Mouse (Mus musculus) bone marrow macrophage, adult 2 months (primary cell): ENCODE data around the gene Slc6a18. TPM values are rescaled to one million over a fixed set of nuclear protein-coding genes. Genes with fewer than 3 reads are reported as not detected.

ENCODE experiments used
- H3K27ac ChIP-seq: 2 replicates; pipeline ENCODE4 v1.5.1; 2012; ENCODE audit warnings: low read depth, low read length; ENCODE audit not compliant: insufficient read depth
- H3K4me1 ChIP-seq: 2 replicates; pipeline ENCODE4 v1.6.1; 2012; ENCODE audit warnings: low read length; ENCODE audit not compliant: control insufficient read depth, insufficient read depth
- H3K4me3 ChIP-seq: 2 replicates; pipeline ENCODE4 v1.5.1; 2012; ENCODE audit warnings: mild to moderate bottlenecking, low read length, moderate library complexity; ENCODE audit not compliant: insufficient read depth
- CTCF ChIP-seq: IDR thresholded peaks from 2 replicates; pipeline ENCODE4 v1.5.1; 2012; ENCODE audit warnings: low read depth, mild to moderate bottlenecking, low read length, moderate library complexity
- POLR2A ChIP-seq: IDR thresholded peaks from 2 replicates; pipeline ENCODE4 v1.6.1; 2012; ENCODE audit warnings: mild to moderate bottlenecking, low read depth, low read length, borderline replicate concordance
- polyA plus RNA-seq: library from polyadenylated mRNA; stranded (reverse); fragments of >200 nt; gene quantifications from 2 replicates; pipeline ENCODE4 v1.2.4, GENCODE M21; 2012; ENCODE audit not compliant: missing spikeins, insufficient read depth, insufficient read length

The Slc6a18 gene
- polyA plus RNA-seq, 1 experiment, result not detected

DNA sequence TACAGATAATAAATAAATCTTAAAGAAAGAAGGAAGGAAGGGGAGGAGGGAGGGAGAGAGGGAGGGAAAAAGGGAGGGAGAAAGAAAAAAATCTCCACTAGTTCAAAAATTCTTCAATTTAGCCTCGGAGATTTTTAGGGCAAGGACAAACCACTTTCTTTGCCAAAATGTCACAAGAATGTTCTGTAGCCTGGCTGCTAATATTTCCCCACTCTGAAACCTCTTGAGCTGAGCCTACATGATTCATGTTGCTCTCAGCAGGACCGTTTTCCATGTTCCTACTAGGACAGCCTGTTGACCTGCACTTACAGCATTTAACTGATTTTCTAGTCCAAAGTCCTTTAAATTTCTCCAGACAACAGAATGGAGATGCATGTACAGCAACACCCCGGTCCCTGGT, 22.8 kb downstream of the Slc6a18 start:
- no peak overlapping the region for H3K4me3 ChIP-seq
- H3K4me1 ChIP-seq, result no peaks in the 10 kb centered on the region
- H3K27ac ChIP-seq, result no peak overlapping the region
- TF ChIP-seq POLR2A, result no peak
- TF ChIP-seq CTCF, result no peak

- Histone ChIP-seq H3K4me3 (no peak overlapping the region), H3K27ac (no peak overlapping the region), H3K4me1 (no peaks in the 10 kb centered on the region)
- no peak for TF ChIP-seq POLR2A
- no peak for TF ChIP-seq CTCF
Measured at GRCm38 (mm10) chr13:73653266-73653665, 24.6 kb downstream of the Slc6a18 start.

DNA sequence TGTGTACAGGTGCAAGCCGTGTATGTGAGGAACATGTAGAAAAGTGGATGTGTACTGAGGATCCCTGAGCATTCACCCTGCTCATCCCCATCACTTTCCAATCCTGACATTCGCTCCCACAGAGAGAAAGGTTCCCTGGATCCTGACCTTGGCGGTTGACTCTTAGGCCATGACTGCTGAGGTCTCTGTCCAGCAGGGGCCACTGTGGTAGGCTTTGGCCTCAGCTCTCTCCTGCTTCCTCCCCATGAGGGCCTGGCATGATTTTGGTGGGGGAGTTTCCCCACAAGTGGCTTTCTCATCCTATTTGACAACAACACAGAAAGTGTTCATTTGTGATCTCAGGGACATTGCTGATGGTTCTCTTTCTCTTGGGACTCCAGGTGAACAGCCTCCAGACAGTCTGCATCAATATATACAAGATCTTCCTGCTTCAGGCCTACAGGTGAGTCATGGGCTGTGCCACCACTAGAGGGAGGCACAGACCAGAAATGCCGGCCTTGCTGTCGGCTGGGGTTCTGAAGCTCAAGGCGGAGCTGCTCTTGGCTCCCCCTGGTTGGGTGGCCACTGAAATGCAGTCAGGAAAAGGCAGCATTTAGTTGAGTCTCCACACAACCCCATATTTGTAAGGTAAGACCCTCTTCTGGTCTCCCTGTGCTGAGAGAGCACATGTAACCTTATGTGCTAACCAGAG, 31.3 kb downstream of the Slc6a18 start:
- TF ChIP-seq CTCF (peak; percentile 44), POLR2A (no peak)
- Histone ChIP-seq H3K4me1 (no peaks in the 10 kb centered on the region), H3K4me3 (no peak overlapping the region), H3K27ac (no peak overlapping the region)

DNA sequence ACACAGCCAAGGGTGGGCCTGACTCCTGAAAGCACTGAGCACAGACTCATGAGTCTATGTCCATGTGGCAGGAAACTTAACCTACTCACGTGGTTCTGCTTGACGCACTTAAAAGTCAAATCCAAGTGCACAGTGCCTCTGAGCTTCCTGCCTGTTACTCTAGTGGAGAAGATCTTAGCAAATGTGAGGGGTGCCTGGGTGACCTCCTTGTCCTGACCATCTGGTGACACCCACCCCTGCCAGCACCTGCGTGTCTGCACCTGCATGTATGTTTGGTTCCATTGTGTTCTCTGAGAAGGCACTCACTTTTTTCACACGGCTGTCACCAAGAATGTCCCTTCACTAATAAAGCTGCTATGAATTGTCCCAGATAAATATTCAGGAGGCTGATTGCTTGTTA, 36.5 kb downstream of the Slc6a18 start:
- no peak for TF ChIP-seq POLR2A
- TF ChIP-seq CTCF, result no peak
- no peak overlapping the region for H3K27ac ChIP-seq
- H3K4me3 ChIP-seq, result no peak overlapping the region
- H3K4me1 ChIP-seq, result no peaks in the 10 kb centered on the region

DNA sequence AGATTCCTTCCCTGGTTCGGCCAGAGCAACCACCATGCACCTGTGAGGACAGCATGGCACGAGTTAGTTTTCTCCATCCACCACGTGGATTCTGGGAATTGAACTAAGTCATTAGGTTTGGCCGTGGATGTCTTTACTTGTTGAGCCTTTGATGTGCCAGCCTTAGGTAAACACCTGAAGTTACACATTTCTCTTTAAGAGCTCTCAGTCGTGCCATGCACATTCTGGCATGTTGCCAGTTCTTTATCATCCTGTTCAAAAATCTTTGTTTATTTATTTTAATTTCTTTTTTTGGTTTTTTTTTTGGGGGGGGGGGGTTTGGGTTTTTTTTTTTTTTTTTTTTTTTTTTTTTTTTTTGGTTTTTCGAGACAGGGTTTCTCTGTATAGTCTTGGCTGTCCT, 40.0 kb downstream of the Slc6a18 start:
- TF ChIP-seq CTCF (no peak), POLR2A (no peak)
- no peak overlapping the region for H3K4me3 ChIP-seq
- no peak overlapping the region for H3K27ac ChIP-seq
- no peaks in the 10 kb centered on the region for H3K4me1 ChIP-seq

DNA sequence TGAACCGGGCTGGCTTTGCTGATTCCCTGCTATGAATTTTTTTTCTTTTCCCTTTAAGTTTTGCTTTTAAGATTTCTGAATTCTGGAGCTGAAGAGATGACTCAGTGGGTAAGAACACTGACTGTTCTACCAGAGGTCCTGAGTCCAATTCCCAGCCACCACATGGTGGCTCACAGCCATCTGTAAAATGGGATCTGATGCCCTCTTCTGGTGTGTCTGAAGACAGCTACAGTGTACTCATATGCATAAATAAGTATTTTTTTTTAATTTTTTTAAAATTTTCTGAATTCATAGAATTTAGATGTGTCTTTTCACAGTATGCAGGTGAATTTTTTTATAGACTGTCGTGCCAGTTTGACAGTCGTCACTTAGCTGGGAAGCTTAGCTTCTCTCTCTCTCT, 46.0 kb downstream of the Slc6a18 start:
- Histone ChIP-seq H3K4me3 (no peak overlapping the region), H3K27ac (no peak overlapping the region), H3K4me1 (no peaks in the 10 kb centered on the region)
- TF ChIP-seq CTCF (no peak), POLR2A (no peak)

DNA sequence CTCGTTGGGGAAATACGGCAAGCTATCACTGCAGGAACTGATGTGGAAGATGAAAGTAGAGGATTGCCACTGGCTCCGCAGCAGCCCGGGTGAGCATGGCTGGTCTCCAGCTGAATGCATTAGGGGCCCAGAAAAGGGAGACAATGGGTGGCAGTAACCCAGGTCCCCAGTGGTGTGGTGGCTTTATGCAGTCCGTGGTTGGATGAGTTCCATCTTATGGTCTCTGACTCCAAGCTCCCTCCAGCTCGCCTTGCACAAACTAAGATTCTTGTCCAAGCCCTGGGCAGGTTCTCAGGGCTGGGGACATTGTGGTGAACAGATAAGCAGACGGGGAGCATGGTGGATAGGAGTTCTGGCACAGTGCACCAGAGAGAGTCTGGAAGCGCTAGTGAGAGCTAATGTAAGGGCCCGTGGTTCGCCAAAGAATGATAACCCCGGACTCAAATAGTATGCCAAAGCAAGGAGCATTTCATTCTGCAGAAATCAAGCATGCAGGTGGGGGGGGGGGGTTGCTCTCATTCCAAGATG, 49.2 kb downstream of the Slc6a18 start:
- TF ChIP-seq CTCF, result no peak
- no peak for TF ChIP-seq POLR2A
- no peak overlapping the region for H3K27ac ChIP-seq
- H3K4me1 ChIP-seq, result no peaks in the 10 kb centered on the region
- no peak overlapping the region for H3K4me3 ChIP-seq

DNA sequence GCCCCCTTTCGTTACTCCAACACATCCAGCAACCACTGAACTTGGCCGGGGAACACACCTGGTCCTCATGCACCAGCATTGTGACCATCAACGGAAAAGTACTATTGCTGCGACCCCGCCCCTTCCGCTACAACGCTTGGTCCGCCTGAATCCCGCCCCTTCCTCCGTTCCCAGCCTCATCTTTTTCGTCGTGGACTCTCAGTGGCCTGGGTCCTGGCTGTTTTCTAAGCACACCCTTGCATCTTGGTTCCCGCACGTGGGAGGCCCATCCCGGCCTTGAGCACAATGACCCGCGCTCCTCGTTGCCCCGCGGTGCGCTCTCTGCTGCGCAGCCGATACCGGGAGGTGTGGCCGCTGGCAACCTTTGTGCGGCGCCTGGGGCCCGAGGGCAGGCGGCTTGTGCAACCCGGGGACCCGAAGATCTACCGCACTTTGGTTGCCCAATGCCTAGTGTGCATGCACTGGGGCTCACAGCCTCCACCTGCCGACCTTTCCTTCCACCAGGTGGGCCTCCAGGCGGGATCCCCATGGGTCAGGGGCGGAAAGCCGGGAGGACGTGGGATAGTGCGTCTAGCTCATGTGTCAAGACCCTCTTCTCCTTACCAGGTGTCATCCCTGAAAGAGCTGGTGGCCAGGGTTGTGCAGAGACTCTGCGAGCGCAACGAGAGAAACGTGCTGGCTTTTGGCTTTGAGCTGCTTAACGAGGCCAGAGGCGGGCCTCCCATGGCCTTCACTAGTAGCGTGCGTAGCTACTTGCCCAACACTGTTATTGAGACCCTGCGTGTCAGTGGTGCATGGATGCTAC, 50.9 kb downstream of the Slc6a18 start, which contains the start of gene Tert:
TSS of gene Tert (plus strand) at position 167 of the 805 bp plus-strand sequence.
- H3K4me3 ChIP-seq, result peak within 1 kb of the TSS; percentile 59
- H3K27ac ChIP-seq, result no peak within 1 kb of the TSS
- TF ChIP-seq CTCF (peak; percentile 52; the same call in 1 of the 2 replicates), POLR2A (no peak)
- H3K4me1 ChIP-seq, result no peaks in the 10 kb centered on the region

DNA sequence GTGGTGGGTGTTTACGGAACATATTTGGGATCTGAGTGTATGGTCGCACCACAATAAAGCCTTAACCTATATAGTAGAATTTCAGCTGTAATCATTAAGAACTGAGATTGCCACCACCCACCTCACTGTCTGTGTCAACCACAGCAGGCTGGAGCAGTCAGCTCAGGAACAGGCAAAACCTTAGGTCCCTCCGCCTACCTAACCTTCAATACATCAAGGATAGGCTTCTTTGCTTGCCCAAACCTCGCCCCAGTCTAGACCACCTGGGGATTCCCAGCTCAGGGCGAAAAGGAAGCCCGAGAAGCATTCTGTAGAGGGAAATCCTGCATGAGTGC, 51.4 kb downstream of the Slc6a18 start:
- TF ChIP-seq POLR2A, result no peak
- TF ChIP-seq CTCF, result no peak
- Histone ChIP-seq H3K27ac (no peak overlapping the region), H3K4me1 (no peaks in the 10 kb centered on the region), H3K4me3 (peak overlapping the region; percentile 59)

- no peaks in the 10 kb centered on the region for H3K4me1 ChIP-seq
- no peak overlapping the region for H3K27ac ChIP-seq
- H3K4me3 ChIP-seq, result no peak overlapping the region
- TF ChIP-seq POLR2A, result no peak
- peak; percentile 36 for TF ChIP-seq CTCF
Measured at GRCm38 (mm10) chr13:73620637-73621036, 57.2 kb downstream of the Slc6a18 start.

- no peaks in the 10 kb centered on the region for H3K4me1 ChIP-seq
- no peak overlapping the region for H3K4me3 ChIP-seq
- no peak overlapping the region for H3K27ac ChIP-seq
- TF ChIP-seq POLR2A, result no peak
- no peak for TF ChIP-seq CTCF
Measured at GRCm38 (mm10) chr13:73618406-73618805, 59.4 kb downstream of the Slc6a18 start.

Other genes with a start within 250 kb of the Slc6a18 start
- 39.5 and 45.3 TPM in 2 replicates for gene Lpcat1, start 210.8 kb downstream of the Slc6a18 start, polyA plus RNA-seq
- not detected in 2 replicates for gene Slc6a3, start 141.3 kb downstream of the Slc6a18 start, polyA plus RNA-seq
- 109 and 119 TPM in 2 replicates for gene Clptm1l, start 74.0 kb downstream of the Slc6a18 start, polyA plus RNA-seq
- not detected in 2 replicates for gene Tert, start 51.1 kb downstream of the Slc6a18 start, polyA plus RNA-seq
- not detected in 2 replicates for gene Slc6a19, start 26.8 kb upstream of the Slc6a18 start, polyA plus RNA-seq
- 50.6 and 53.9 TPM in 2 replicates for gene Slc12a7, start 55.1 kb upstream of the Slc6a18 start, polyA plus RNA-seq
- gene Nkd2, start 169.6 kb upstream of the Slc6a18 start, polyA plus RNA-seq, result not detected in 2 replicates